Mouse (Mus musculus): ENCODE measurements around the gene Vps26c. TPM values are rescaled to one million over a fixed set of nuclear protein-coding genes. Genes with fewer than 3 reads are reported as not detected.

Gene Vps26c
- 43.9 and 44.2 TPM in 2 replicates for polyA plus RNA-seq (2015; fragmentation: Nextera tagmentation; extraction: Ambion mirVana)

GRCm38 (mm10) chr16:94526344-94527151 lies at the start of gene Vps26c:
Gene Vps26c (minus strand): TSS chr16:94526830.
- peak; percentile 99 for DNase-seq (ENCODE audit: low spot score)

- DNase-seq (ENCODE audit: low spot score), result no peak
Measured at GRCm38 (mm10) chr16:94575757-94576156, 49.1 kb upstream of the Vps26c start.

- DNase-seq (ENCODE audit: low spot score), result no peak
Measured at GRCm38 (mm10) chr16:94574718-94575094, 48.1 kb upstream of the Vps26c start.

- no peak for DNase-seq (ENCODE audit: low spot score)
Measured at GRCm38 (mm10) chr16:94574025-94574717, 47.5 kb upstream of the Vps26c start.

- no peak for DNase-seq (ENCODE audit: low spot score)
Measured at GRCm38 (mm10) chr16:94572422-94572821, 45.8 kb upstream of the Vps26c start.

GRCm38 (mm10) chr16:94571111-94571993 lies 44.7 kb upstream of the Vps26c start:
- DNase-seq (ENCODE audit: low spot score), result no peak

GRCm38 (mm10) chr16:94570361-94571041 lies 43.9 kb upstream of the Vps26c start:
- DNase-seq (ENCODE audit: low spot score), result peak; percentile 41

- DNase-seq (ENCODE audit: low spot score), result peak; percentile 100
Measured at GRCm38 (mm10) chr16:94569229-94570176, 42.9 kb upstream of the Vps26c start, which contains the start of gene Dyrk1a. Gene Dyrk1a (plus strand): TSS chr16:94570010.

GRCm38 (mm10) chr16:94568335-94569228 lies 42.0 kb upstream of the Vps26c start:
- peak; percentile 19 for DNase-seq (ENCODE audit: low spot score)

GRCm38 (mm10) chr16:94567751-94568150 lies 41.1 kb upstream of the Vps26c start:
- no peak for DNase-seq (ENCODE audit: low spot score)

GRCm38 (mm10) chr16:94566834-94567585 lies 40.4 kb upstream of the Vps26c start:
- no peak for DNase-seq (ENCODE audit: low spot score)

- DNase-seq (ENCODE audit: low spot score), result no peak
Measured at GRCm38 (mm10) chr16:94566124-94566523, 39.5 kb upstream of the Vps26c start.

GRCm38 (mm10) chr16:94560618-94561017 lies 34.0 kb upstream of the Vps26c start:
- DNase-seq (ENCODE audit: low spot score), result no peak

- DNase-seq (ENCODE audit: low spot score), result no peak
Measured at GRCm38 (mm10) chr16:94559782-94560181, 33.2 kb upstream of the Vps26c start.

GRCm38 (mm10) chr16:94559282-94559681 lies 32.7 kb upstream of the Vps26c start:
- DNase-seq (ENCODE audit: low spot score), result no peak

- no peak for DNase-seq (ENCODE audit: low spot score)
Measured at GRCm38 (mm10) chr16:94556228-94556627, 29.6 kb upstream of the Vps26c start.

GRCm38 (mm10) chr16:94555346-94555745 lies 28.7 kb upstream of the Vps26c start:
- no peak for DNase-seq (ENCODE audit: low spot score)

- no peak for DNase-seq (ENCODE audit: low spot score)
Measured at GRCm38 (mm10) chr16:94551934-94552333, 25.3 kb upstream of the Vps26c start.
